Mouse (Mus musculus): ENCODE measurements around the gene Phldb2. TPM values are rescaled to one million over a fixed set of nuclear protein-coding genes. Genes with fewer than 3 reads are reported as not detected.
A peak's percentile ranks its signal among the peaks of the same experiment; 100 is the strongest.

The Phldb2 gene
- polyA plus RNA-seq, 1 experiment from 2014 or later = 200 TPM

DNA sequence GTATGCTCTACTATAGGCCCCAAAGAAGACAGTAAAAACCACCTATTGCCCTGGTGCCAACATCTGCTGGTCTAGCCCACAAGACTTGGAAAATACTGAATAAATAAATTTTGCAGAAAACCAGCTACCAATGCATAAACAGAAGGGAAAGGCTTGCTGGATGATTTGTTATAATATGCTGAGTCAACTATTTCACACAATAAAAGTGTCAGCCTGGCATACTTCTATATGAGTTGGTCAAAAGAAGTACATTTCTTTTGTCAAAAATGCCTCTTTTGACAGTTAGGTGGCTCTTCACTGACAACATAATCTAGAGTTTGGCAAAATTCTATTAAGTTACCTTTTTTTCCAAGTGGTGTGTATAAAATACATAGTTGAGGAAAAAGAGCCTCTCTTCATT lies 141.6 kb downstream of the Phldb2 start:
- POLR2A ChIA-PET = interaction anchor here (0.6 kb wide), 1 partner anchor 74 kb away, joined by 3 read pairs; no protein-coding TSS in a partner anchor
- DNase-seq (ENCODE audit: low read depth, low spot score) (no peak), ATAC-seq (no peak)
- TF ChIP-seq CTCF (IDR thresholded peaks at IDR 0.05) = no peak
- H3K27me3 ChIP-seq = no peaks in the 10 kb centered on the region
- in situ Hi-C loops (cut with MboI; ENCODE audit: low pct_unique_long_range_greater_than_20kb) = no loop called here
- CTCF ChIA-PET = interaction anchor here (1.3 kb wide), 2 partner anchors 18 to 157 kb away, joined by 3 read pairs; no protein-coding TSS in a partner anchor

DNA sequence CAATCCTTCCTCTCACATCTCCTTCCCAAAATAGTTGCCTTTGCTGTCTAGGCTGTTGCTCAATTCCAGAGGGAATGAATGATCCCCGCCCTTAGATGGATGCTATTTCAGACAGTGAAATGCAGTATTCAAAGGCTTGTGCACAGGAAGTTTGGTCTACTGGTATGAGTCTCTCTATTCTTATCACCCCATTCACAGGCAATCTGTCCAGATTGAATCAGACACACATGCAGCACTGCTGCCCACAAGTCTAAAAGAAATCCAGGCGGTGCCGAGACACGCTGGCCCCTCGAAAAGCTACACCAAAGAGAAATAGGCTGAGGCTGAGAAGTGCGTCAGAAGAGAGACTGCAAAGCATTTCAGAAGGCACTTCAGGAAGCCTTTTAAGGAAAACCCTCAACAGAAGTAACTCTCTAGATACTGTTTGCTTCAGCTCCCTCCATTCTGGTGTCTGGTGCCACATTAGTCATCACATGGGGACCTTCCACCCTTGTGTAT lies 142.5 kb downstream of the Phldb2 start:
- in situ Hi-C loops (cut with MboI; ENCODE audit: low pct_unique_long_range_greater_than_20kb) = no loop called here
- DNase-seq (ENCODE audit: low read depth, low spot score) (no peak), ATAC-seq (no peak)
- ChIA-PET POLR2A (interaction anchor here (0.6 kb wide), 1 partner anchor 76 kb away, joined by 3 read pairs; no protein-coding TSS in a partner anchor), CTCF (interaction anchor here (1.3 kb wide), 1 partner anchor 17 kb away, joined by 3 read pairs; no protein-coding TSS in a partner anchor)
- no peaks in the 10 kb centered on the region for H3K27me3 ChIP-seq
- no peak for TF ChIP-seq CTCF (IDR thresholded peaks at IDR 0.05)

DNA sequence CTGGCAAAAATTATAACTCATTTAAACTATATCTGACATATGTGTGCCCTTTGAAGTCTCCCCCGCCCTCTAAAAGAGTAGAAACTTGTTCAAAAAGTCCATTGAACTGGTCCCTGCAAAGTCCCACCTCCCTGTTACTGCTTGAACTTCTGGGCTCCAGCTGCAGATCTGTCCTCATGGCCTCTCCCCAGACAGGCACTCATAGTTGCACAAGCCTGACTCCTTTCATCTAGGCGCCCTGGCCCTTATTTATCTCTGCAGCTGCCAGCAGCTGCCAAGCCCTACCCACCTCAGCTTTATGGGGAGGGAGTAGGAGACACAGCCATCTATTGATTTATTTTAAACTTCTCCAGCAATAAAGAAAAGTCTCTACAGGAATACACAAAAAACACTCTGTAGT lies 143.2 kb downstream of the Phldb2 start:
- DNase-seq (ENCODE audit: low read depth, low spot score) (no peak), ATAC-seq (no peak)
- ChIA-PET POLR2A (no interaction called here), CTCF (interaction anchor here (0.5 kb wide), 1 partner anchor 1307 kb away, joined by 3 read pairs; no protein-coding TSS in a partner anchor)
- TF ChIP-seq CTCF (IDR thresholded peaks at IDR 0.05) = no peak
- no peaks in the 10 kb centered on the region for H3K27me3 ChIP-seq
- in situ Hi-C loops (cut with MboI; ENCODE audit: low pct_unique_long_range_greater_than_20kb) = no loop called here

DNA sequence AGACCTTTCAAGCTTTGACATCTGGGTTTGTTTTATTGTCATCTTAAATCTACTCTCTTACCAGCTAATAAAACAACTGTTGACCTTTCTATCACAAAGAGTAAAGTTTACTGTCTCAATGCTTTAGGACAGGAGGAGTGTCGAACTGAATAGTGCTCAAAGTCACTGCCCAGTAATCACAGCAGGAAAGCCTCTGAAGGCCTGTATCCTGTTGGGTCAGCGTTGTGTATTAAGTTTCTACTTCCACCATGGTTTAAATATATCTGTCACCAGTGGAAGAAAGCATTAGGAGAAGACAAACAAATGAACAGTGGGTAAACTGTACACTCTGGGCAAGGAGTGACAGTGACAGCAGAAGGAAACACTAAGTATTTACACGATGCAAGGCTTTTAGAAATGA lies 148.7 kb downstream of the Phldb2 start:
- ATAC-seq (no peak), DNase-seq (ENCODE audit: low read depth, low spot score) (no peak)
- in situ Hi-C loops (cut with MboI; ENCODE audit: low pct_unique_long_range_greater_than_20kb) = no loop called here
- ChIA-PET CTCF (no interaction called here), POLR2A (no interaction called here)
- no peaks in the 10 kb centered on the region for H3K27me3 ChIP-seq
- TF ChIP-seq CTCF (IDR thresholded peaks at IDR 0.05) = no peak

DNA sequence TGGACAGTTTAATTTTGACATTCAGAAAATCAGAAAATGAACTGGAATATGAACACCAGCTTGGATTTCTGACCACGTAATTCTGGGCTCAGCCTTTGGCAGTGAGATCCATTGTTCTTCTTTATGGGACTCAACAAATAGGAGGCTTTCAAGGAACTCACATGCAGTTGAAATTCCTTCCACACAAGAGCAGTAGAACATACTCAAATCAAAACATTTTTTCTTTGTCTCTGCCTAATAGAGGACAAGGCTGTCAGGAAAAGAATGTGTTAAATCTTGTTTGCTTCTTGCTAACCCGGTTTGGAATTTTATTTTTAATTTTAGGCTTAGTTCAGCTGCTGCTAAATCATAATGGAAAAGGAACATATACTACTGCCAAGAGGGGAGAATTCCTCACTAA lies 153.0 kb downstream of the Phldb2 start:
- ATAC-seq (no peak), DNase-seq (ENCODE audit: low read depth, low spot score) (no peak)
- in situ Hi-C loops (cut with MboI; ENCODE audit: low pct_unique_long_range_greater_than_20kb) = no loop called here
- ChIA-PET CTCF (interaction anchor here (1.4 kb wide), 1 partner anchor 24 kb away, joined by 3 read pairs; no protein-coding TSS in a partner anchor), POLR2A (interaction anchor here (0.9 kb wide), 1 partner anchor 51 kb away, joined by 3 read pairs; no protein-coding TSS in a partner anchor)
- H3K27me3 ChIP-seq = no peaks in the 10 kb centered on the region
- TF ChIP-seq CTCF (IDR thresholded peaks at IDR 0.05) = no peak

DNA sequence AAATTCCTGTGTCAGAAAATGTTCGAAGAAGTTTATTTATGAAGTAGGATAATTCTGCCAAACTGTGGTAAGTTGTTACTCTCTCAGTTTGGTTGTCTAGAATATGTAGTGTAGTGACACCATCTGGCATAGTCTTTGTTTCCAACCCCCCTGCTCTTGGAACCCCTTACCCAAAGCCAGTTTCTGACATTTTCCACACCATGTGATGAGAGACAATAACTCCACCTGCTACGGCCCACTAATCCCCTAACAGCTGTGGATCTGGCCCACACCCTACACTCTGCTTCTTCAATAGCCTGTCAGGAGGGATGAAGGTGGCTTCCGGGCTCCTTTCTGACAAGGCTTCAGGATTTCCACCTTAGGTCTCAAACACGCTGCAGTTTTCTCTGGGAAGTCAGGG lies 154.2 kb downstream of the Phldb2 start:
- POLR2A ChIA-PET = no interaction called here
- no peak for ATAC-seq
- in situ Hi-C loops (cut with MboI; ENCODE audit: low pct_unique_long_range_greater_than_20kb) = no loop called here

DNA sequence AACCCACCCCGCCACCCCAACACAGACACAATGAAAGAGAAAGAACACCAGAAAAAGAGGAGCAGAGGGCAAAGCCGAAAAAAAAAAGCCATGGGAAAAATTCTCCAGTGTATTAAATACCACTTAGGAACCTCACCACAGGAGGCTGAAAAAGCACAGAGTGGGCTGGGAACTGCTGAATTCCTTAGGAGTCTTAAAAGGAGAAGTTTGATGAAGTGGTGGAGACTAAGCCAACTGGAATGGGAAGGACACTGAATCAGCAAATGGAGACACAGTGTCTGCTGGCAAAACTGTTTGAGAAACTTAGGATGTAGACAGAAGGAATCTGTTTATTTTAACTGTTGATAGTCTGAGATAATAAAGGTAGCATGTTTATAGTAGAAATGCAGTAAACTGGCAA lies 154.8 kb downstream of the Phldb2 start:
- TF ChIP-seq CTCF (IDR thresholded peaks at IDR 0.05) = no peak
- peak; percentile 84 for ATAC-seq
- DNase-seq (ENCODE audit: low read depth, low spot score) = peak; percentile 60
- ChIA-PET CTCF (no interaction called here), POLR2A (no interaction called here)
- H3K27me3 ChIP-seq = no peaks in the 10 kb centered on the region
- in situ Hi-C loops (cut with MboI; ENCODE audit: low pct_unique_long_range_greater_than_20kb) = no loop called here

More for the DNA sequence above, 154.2 kb downstream of the Phldb2 start:
- CTCF ChIA-PET = no interaction called here
- no peaks in the 10 kb centered on the region for H3K27me3 ChIP-seq
- TF ChIP-seq CTCF (IDR thresholded peaks at IDR 0.05) = no peak
- no peak for DNase-seq (ENCODE audit: low read depth, low spot score)

DNA sequence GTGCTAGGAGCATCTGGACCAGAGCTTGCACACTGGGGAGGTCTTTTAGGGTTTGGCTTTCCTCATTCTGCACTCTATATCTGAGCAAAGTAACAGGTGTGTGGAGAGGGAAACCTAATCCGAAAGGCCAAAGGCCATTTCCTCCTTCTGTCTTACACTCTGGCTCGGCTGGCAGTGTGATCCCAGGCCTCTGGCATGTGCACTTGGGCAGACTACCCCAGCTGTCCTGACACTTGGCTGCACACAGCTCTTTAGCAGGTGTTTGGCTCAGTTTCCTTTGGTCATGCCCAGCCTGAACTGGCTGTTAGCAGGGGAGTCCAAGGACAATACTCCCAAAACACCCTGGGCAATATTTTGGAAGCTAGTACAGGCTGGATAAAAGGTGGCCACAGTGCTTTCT lies 156.6 kb downstream of the Phldb2 start:
- ChIA-PET POLR2A (no interaction called here), CTCF (no interaction called here)
- H3K27me3 ChIP-seq = no peaks in the 10 kb centered on the region
- TF ChIP-seq CTCF (IDR thresholded peaks at IDR 0.05) = no peak
- no peak for ATAC-seq
- no peak for DNase-seq (ENCODE audit: low read depth, low spot score)
- in situ Hi-C loops (cut with MboI; ENCODE audit: low pct_unique_long_range_greater_than_20kb) = no loop called here

DNA sequence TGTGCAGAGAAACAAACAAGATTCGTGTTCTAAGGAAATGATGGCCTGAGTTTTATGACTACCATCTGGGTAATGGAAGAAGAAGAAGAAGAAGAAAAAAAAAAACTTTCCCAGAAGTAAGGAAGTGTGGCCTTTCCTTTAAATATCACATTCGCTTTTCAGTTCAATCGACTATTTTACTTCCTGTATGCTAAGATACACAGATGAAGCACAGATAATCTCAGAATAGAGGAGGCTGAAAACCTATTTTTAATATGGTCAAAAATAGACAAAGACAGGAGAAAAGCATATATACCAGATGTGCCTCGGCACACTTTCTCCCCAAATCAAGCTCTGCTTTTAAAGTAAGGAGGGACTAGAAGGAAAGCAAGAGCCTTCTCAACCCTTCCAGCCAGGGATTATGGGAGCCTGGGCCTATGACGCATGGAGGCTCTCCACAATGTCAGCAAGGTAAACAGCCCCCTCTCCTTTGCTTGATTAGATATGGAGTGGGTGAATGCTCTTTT lies 158.2 kb downstream of the Phldb2 start:
- CTCF ChIA-PET = no interaction called here
- in situ Hi-C loops (cut with MboI; ENCODE audit: low pct_unique_long_range_greater_than_20kb) = no loop called here
- ATAC-seq = no peak
- POLR2A ChIA-PET = no interaction called here
- H3K27me3 ChIP-seq = no peaks in the 10 kb centered on the region
- no peak for DNase-seq (ENCODE audit: low read depth, low spot score)
- no peak for TF ChIP-seq CTCF (IDR thresholded peaks at IDR 0.05)

DNA sequence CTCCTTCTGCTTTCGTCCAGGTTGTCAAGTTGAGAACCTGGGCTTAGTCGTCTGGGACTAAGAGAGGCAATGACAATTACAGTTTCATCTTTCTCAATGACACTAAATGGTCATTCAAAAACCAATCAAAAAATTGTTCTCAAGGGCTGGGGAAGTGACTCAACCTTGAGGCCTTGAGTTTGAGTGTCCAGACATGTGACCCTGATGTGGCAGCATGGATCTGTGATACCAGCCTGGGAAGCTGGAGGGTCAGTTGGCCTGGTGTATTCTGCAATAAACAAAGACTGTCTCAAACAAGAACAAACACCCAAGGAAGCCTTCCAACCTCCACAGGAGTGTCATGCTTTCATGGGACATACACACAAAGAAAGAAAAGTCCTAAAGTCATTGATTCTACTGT lies 160.6 kb downstream of the Phldb2 start:
- H3K27me3 ChIP-seq = no peaks in the 10 kb centered on the region
- no peak for DNase-seq (ENCODE audit: low read depth, low spot score)
- no peak for ATAC-seq
- ChIA-PET POLR2A (interaction anchor here (0.7 kb wide), 1 partner anchor 153 kb away, joined by 5 read pairs; no protein-coding TSS in a partner anchor), CTCF (no interaction called here)
- in situ Hi-C loops (cut with MboI; ENCODE audit: low pct_unique_long_range_greater_than_20kb) = no loop called here
- no peak for TF ChIP-seq CTCF (IDR thresholded peaks at IDR 0.05)

DNA sequence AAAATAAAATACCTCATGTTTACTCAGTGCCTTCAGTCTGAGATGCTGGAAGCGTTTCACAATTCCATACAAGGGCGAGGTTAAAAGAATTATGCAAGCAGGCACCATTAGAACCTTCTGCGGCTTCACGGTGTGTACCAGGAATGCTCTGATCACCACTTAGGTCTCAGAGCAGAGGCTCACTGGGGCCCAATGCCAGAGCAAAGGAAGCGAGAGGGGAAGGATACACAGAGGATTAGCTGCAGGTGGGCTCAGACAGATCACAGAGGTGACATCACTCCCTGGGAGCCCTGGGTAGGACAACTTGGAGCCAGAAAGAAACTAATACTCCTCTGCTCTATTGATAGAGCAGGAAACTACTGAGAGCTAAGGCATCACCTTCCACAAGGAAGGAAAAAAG lies 162.1 kb downstream of the Phldb2 start:
- ChIA-PET CTCF (no interaction called here), POLR2A (no interaction called here)
- TF ChIP-seq CTCF (IDR thresholded peaks at IDR 0.05) = no peak
- DNase-seq (ENCODE audit: low read depth, low spot score) (peak; percentile 54), ATAC-seq (peak; percentile 98)
- in situ Hi-C loops (cut with MboI; ENCODE audit: low pct_unique_long_range_greater_than_20kb) = no loop called here
- no peaks in the 10 kb centered on the region for H3K27me3 ChIP-seq
